Mouse (Mus musculus) brain, embryonic 14.5 days (tissue): ENCODE results near the gene C1qtnf1.

ENCODE experiments used
- CTCF ChIP-seq: fragments of 200-500 bp; IDR thresholded peaks from 2 replicates; pipeline ENCODE4 v1.5.1; 2012; ENCODE audit warnings: inconsistent platforms, mild to moderate bottlenecking, moderate library complexity, borderline replicate concordance; ENCODE audit not compliant: insufficient read depth, insufficient read length; ENCODE audit errors: extremely low read depth
- POLR2A ChIP-seq: fragments of 200-500 bp; IDR thresholded peaks from 2 replicates; pipeline ENCODE4 v1.6.1; 2012; ENCODE audit warnings: mild to moderate bottlenecking, inconsistent platforms, borderline replicate concordance; ENCODE audit not compliant: poor library complexity, insufficient read depth, insufficient read length, severe bottlenecking; ENCODE audit errors: extremely low read depth

GRCm38 (mm10) chr11:118447346-118447745, 19.3 kb downstream of the C1qtnf1 start:
- TF ChIP-seq CTCF (no peak), POLR2A (no peak)
